Mouse (Mus musculus): ENCODE measurements around the gene Zfp882.
"Not testable (repeated sequence)": the region's sequence is repeated elsewhere in the genome, so short reads cannot be mapped to it uniquely, and the experiment has no call there.

Zfp882 gene

DNA sequence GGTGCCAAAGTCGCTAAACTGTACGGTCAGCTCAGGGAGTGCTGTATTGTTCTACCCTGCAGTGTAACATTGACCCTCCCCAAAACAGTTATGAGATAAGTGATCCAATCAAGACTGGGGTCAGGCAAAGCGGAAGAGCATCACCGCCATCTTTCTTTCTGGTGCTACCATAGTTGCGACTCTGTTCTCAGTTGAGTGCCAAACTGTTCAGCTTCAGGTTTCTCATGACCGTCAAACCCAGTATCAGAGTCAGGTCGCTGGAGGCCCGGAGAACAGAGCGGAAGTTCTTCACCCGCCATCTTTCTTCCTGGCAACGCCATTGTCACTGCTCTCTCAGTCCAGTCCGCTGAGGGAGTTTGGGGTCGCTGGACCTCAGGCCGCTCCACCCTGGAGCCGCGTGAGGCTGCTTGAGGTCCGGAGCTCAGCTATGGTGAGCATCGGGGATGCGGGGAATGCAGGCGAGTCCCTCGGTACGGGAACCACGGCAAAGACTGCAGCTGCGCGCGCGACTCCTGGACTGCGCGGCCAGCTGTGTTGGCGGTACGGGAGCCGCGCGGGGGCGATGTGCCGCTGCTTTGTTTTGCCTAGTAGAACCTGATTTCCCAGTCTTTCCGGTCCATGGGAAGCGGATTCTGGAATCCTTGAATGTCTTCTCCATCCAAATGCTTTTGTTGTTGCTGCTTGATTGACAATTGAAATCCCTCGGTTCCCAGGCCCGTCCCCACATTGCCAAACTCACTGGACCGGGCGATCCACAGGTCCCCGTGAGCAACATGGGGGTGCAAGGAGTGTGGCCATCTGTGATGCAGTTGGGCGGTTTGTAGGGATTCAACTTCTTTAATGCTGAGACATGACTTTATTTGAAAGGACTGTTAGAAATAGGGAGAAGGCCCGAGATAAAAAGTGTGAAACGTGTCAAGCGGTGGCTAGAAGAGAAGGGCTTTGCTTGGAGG lies at the start of gene Zfp882, which contains the start of gene Zfp617:
Zfp882 (plus strand) TSS at position 300 of the 953 bp plus-strand sequence.
Zfp617 (plus strand) TSS at position 327 of the 953 bp plus-strand sequence.
- CTCF ChIA-PET = interaction anchor here (0.5 to 0.7 kb wide), 2 partner anchors 14 to 22 kb away, joined by 4 to 5 read pairs; no protein-coding TSS in a partner anchor

DNA sequence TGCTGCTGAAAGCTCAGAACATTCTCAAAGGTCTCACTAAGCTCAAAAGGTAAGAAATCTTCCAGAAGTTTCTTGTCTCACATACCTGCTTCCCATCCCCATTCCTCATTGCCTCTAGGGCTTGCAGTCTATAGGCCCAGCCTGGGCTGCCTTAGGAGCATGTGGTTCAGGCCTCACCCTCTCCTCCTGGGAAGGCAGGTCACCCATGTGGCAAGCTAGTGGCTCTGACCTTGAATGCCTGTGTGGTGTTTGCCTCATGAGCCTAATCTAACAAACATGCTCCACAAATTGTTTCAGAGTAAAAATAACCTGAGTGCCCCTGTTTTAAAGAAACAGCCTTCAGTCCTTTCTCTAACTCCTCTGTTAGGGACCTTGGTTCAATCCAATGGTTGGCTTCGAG lies 46.9 kb upstream of the Zfp882 start:
- CTCF ChIA-PET = not testable (repeated sequence)

DNA sequence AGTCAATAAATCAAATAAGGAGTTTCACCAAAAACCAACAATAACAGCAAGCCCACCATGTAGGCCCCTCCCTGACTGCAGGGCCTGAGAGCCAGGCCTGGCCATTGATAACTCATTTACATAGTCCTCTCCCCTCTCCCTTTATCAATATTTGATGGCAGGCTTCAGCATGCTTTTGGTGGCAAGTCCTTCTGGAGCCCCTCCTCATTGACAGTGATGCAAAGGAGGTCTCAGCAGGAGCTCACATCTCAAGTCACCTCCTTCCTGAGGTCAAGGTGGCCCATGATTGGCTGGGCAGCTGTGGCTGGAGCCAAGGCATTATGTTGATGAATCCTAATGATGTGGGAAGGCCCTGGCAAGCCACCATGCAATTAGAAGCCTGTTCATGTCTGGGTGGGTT lies 46.4 kb upstream of the Zfp882 start:
- CTCF ChIA-PET = not testable (repeated sequence)

DNA sequence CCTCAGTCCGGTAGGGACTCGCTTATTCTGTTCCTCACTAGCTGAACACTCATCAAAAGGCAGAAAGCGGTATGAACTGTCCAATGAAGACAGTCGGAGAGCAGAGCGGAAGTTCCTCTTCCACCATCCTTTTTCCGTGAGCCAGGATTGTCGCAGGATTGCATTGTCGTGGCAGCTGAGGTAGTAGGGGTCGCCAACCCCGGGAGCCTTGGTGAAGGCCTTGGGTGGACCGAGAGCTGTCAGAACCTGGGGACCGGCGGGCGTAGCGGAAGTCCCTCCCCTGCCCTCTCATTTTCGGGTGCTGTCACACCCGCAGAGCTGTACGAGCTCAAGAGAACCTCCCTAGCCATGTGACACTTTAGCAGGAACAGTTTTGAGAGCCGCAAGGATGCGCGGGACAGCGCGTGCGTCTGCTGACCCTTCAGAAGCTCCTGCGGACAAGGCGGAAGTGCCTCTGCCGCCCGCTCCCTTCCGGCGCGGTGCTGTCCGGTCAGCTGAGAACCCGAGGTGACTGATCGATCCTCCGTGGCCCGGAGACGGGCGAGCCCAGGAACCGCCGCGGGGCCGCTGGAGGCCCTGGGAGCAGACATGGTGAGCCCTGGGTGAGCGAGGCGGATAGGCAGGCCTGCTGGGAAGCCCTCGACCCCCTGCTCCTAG lies 26.7 kb upstream of the Zfp882 start, which contains the start of gene Zfp709:
Zfp709 (plus strand) TSS at position 402 of the 657 bp plus-strand sequence.
- CTCF ChIA-PET = no interaction called here

DNA sequence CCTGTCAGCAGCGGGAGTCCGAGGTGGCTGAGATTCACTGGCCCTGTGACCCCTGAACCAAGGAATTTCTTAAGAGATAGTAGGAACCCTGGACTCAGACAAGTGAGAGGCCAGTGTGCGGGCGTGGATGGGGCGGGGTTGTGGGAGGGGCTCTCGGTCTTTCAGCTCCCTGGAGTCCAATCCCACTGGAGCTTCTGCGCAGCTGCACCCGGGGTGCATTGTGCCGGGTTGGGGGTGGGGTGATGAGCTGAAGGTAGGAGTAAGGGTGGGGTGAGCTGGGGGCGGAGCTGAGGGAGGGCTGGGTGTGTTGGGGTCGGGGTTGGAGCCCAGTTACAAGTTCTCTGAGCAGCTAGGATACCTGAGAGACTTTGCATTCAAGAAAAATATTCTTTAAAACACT lies 7.7 kb upstream of the Zfp882 start:
- CTCF ChIA-PET = not testable (repeated sequence)

DNA sequence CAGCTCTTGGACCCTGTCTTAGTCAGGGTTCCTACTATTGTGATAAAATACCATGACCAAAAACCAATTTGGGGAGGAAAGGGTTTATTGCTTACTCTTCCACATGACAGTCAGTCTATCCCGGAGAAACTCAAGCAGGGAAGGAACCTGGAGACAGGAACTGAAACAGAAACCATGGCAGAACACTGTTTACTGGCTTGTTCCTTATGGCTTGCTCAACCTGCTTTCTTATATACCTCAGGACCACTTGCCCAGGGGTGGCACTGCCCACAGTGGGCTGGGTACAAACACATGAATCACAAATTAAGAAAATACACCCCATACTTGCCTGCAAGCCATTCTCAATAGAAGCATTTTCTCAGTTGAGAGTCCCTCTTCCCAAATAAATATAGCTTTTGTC lies 5.3 kb upstream of the Zfp882 start:
- CTCF ChIA-PET = not testable (repeated sequence)

DNA sequence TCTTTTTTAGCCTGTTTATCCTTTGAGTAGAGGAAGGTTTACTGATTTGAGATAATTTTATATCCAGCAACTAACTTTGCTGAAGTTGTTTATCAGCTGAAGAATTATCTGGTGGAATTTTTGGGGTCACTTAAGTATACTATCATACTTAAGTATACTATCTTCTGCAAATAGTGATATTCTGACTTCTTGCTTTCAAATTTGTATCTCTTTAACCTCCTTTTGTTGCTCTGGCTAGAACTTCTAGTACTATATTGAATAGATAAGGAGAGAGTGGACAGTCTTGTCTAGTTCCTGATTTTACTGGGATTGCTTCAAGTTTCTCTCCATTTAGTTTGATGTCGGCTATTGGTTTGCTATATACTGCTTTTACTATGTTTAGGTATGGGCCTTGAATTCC lies 1.6 kb upstream of the Zfp882 start:
- CTCF ChIA-PET = no interaction called here

DNA sequence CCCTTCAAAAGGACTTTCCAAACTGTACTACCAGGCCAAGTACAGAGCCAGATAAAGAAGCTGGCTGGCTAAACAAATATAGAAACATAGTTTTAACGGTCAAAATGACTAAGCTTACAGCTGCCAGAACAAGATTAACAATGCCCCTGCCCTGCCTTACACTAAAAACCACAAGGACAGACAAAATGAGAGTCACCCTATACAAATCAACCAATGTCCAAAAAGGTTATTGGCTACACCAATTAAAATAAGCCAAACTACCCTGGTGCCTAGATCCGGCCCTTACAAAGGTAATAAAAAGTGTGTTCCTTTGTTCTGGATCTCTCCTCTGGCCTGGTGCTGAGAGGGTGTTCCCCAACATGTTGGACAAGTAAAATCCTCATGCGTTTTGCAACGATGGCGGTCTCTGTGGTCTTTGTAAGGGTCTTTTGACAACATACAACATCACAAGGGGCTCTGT lies 580 bp upstream of the Zfp882 start:
- CTCF ChIA-PET = no interaction called here

DNA sequence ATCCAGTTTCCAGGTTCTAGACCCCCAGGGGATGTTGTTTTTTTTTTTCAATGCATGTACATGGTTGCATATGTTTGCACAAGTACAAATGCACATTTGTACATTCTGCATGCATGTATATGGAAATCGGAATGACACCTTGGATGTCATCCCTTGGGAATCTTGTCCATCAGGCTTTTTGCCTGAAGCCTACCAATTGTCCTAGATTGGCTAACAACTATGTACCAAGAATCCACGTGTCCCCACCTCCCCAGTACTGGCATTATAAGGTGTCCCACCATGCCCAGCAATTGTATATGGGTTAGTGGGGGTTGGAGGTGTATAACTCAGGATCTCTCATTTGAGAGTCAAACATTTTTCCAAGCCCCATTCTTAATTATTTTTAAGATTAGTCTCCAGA lies 3.9 kb downstream of the Zfp882 start:
- CTCF ChIA-PET = no interaction called here

DNA sequence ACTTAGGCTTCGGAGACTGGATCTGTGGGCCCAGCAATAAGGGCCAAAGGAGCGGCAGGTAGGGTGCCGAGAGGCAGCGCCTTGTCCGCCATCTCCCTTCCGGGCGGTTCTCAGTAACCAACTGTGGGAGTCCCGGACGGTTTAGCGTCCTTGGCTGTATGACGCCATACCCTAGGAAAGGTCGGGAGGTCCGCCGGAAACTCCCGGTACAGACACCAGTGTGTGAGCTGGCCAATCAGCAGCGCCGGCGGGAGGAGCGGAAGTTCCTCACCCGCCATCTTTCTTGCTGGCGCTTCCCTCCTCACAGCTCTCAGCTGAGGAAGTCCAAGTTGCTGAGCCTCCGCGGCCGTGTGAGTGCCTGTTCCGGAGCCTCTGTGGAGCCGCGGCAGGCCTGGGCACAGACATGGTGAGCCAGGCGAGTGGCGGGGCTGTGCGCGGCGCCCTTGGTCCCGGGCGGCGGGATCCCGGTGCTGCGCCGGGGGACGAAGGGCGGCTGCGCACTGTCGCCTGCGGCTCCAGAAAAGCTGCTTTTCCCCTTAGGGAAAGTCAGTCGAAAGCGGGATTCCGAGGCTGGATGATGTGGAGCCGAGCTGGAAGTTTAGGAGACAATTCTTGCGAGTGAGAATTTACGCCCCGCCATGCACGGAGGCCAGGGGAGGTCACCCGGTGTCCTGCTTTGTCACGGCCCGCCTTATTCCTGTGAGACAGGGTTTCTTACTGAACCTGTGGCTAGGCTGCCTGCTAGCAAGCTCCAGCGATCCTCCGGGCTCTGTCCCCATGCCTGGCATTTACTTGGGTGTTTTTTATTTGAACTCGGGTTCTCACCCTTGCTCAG lies 14.4 kb downstream of the Zfp882 start:
- CTCF ChIA-PET = interaction anchor here (0.6 kb wide), 1 partner anchor 14 kb away, joined by 5 read pairs; the partner anchor contains the start of genes Zfp617 and Zfp882

DNA sequence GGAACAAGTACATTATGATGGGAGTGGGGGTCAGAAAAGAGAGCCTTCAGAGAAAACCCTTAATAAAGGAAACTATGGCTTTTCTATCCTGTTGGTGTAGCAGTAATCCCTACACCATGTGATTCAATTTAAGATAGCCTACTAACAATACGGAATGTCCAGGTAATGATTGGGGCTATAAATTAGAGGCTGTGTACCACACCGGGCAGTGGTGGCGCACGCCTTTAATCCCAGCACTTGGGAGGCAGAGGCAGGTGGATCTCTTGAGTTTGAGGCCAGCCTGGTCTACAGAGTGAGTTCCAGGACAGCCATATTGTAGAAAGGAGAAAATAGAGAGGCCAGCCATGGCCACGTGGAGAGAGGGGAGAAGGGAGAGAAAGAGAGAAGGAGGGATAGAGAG lies 17.4 kb downstream of the Zfp882 start:
- CTCF ChIA-PET = no interaction called here

DNA sequence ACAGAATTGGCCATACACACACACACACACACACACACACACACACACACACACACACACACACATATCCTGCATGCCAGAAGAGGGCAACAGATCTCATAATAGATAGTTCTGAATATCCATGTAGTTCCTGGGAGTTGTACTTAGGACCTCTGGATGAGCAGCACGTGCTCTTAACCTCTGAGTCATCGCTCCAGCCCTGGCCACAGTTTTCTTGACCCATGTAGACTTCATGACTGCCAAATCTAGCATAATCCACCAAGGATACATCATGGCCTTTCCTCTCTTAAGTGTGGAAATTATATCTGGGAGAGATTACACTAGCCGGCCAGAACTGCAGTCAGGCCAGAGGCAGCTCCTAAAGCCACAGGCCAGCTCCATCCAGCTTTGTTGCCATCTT lies 18.1 kb downstream of the Zfp882 start:
- CTCF ChIA-PET = no interaction called here

DNA sequence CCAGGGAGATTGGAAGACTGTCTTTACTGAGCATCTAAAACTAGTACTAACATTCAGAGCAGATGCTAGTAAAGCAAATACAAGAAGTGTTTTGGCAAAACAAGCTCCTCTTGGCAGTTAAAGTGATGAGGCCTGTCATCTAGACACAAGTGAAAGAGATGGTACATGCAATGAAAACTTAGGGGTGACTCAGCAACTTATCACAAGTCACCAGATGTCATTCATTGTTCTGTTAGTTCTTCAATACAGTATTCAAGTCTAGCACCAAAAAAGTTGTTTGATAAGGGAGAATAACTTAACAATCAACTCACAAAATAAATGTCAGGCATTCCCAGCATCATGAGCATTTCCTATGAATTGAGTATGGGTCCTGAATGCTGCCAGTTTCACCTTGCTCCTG lies 19.4 kb downstream of the Zfp882 start:
- CTCF ChIA-PET = no interaction called here

DNA sequence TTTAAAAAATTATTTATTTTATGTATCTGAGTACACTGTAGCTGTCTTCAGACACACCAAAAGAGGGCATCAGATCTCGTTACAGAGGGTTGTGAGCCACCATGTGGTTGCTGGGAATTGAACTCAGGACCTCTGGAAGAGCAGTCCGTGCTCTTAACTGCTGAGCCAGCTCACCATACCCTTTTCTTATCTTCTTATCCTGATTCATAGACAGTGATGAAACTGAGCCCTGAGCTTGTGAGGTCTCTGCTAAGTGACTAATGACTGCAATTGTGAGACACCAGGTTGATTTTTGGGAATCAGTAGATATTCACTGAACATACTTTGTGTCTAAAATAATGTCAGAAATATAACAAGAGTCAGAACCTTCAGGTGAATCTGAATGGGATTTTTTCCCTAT lies 29.6 kb downstream of the Zfp882 start:
- CTCF ChIA-PET = not testable (repeated sequence)

DNA sequence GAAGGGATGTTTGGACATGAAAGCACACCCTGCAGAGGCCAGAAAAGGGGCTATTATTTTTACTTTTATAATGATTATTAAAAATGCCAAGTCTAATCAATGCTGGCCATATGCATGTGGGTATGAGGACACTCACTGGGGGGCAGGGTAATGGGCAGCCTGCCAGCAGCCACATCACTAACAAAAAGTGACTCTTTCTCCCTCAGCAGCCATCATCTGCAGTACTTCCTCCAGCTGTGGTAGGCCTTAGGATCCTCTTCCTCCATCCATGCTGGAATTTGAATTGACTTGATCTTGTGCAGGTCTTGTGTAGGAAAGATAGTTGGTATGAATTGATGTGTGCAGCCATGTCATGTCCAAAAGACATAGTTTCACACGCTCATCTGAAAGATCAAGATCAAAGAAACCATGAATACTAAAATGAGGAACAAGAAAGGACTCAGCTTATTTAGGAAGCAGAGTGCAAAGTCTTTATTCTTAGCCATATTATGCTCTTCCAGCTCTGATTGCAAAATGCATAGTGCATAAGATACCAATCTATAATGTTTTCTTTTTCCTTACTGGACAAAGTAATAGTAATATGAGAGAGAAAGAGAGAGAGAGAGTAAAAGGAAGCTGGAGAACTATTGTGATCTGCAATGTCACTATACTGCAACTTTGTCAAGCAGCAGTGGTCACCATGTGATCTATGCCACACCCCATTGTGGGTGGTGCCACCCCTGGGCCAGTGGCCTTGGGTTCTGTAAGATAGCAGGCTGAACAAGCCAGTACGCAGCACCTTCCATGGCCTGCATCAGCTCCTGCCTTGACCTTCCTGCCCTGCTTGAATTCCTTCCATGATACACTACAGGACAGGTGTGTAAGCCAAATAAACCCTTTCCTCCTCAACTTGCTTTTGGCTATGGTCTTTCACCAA lies 32.1 kb downstream of the Zfp882 start:
- CTCF ChIA-PET = interaction anchor here (0.5 kb wide), 1 partner anchor 17 kb away, joined by 3 read pairs; no protein-coding TSS in a partner anchor

DNA sequence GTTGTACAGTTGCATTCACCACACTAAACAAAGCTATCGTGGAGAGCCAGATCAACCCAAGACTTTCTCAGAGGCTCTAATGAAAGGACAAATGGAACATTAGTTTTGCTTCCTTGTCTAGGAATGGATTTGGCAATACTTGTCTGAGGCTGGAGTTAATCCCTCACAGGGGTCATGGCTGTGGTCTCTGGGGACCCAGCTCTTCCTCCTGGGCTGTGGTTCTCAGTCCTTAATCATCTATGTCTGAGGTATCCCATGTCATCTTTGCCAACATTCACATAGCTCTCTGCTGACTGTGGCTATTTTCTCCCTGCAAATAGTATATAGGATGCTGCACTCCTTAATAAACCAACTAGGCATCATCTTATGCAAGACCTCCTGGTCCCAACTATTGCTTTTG lies 33.4 kb downstream of the Zfp882 start:
- CTCF ChIA-PET = no interaction called here

DNA sequence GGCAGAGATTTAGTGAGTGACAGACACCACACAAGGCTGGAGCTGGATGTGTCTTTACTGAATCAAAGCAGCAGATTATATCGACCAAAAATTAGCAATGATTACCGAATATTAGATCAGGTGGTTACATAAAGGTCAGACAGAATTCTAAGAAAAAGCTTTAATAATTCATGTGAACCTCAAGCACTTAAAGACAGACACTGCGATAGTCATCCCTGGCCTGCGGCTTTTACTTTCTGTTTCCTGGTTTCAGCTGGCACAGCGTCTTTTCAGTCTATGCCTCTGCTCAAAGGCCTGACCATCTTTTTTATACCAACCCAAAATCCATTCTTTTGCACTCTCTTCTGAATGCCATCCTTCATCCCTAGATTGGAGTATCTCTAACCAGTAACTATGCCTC lies 40.2 kb downstream of the Zfp882 start:
- CTCF ChIA-PET = no interaction called here

DNA sequence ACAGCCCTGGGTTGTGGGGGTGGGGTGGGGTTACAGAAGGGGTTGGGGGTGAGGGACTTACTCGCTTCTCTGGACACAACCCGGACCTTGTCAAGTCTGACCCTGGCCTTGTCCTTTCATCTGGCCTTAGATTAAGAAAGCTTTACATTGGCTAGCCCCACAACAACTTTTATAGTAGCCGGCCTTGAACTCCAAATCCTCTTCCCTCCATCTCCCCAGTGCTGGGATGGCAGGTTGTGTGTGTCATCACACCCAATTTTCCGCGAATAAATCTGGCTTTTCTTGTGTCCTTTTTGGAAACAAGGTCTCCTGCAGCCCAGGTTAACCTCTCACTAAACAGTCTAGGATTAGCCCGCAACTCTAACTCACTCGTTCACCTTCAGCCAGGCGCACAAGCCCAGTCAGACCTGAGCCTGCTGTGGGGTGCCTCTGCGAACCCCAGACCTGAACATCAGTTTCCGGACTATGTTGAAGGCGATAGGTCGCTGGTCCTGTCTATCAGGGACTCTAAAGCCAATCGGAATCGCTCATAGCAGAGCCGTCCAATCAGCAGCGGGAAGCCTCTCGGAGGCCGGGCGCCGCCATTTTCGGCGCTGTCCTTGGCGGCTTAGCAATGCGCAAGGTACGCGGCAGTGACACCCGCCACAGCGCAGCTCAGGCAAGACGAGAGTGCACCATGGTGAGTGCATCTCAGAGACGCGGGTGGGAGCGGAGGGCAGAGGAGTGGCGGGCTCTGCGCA lies 42.2 kb downstream of the Zfp882 start, which contains the start of gene Zfp961:
Zfp961 (plus strand) TSS at position 557 of the 740 bp plus-strand sequence.
- CTCF ChIA-PET = interaction anchor here (0.7 to 0.8 kb wide), 2 partner anchors 119 to 752 kb away, joined by 3 read pairs; no protein-coding TSS in a partner anchor

DNA sequence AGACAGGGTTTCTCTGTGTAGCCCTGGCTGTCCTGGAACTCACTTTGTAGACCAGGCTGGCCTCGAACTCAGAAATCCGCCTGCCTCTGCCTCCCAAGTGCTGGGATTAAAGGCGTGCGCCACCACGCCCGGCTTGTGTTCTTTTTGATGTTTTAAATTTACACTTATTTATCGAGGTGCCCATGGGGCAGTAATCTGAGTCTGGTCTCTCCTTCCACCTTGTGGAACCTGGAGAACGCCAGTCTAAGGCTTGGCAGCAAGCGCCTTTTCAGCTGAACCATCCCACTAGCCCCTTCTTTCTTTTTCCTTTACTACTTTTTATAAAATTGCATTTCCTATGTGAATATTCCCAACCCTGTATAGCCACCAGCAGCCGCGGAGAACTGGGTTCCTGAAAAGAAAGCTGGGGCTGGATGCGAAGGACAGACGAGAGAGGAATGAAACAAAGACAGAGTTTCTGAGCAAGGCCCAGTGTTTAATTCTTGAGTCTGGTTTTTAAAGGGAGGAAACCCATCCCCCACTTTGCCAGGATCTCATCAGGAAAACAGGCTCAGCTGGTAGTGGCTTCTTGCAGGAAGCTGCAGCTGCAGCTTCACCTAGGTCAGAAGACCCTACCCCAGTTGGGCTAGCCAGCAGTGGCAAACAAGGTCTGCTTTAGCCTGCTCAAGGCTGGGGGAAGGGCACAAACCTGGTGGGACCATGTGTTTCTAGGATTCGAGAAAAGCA lies 43.2 kb downstream of the Zfp882 start:
- CTCF ChIA-PET = interaction anchor here (0.6 to 0.7 kb wide), 4 partner anchors 69 to 751 kb away, joined by 3 to 5 read pairs (median 3); no protein-coding TSS in a partner anchor

All from spleen, embryonic (tissue).